Mouse (Mus musculus) lung, embryonic 14.5 days (tissue): ENCODE data around the gene Gm20388. TPM values are rescaled to one million over a fixed set of nuclear protein-coding genes. Genes with fewer than 3 reads are reported as not detected.

Source experiments
- ATAC-seq: fragments of 200-750 bp; cut with Nextera tagmentation; 2 replicates; pipeline ENCODE4 v1.8.0; 2017; ENCODE audit warnings: mild to moderate bottlenecking, moderate TSS enrichment, moderate library complexity; ENCODE audit not compliant: insufficient read depth
- DNase-seq: peaks from one replicate; pipeline ENCODE4 v3.0.0-alpha.2; 2015
- H3K27ac ChIP-seq: fragments of 300-500 bp; sonication (generic); 2 replicates; pipeline ENCODE4 v1.5.1; 2014; ENCODE audit warnings: low read depth, mild to moderate bottlenecking, moderate library complexity
- H3K27me3 ChIP-seq: fragments of 300-500 bp; sonication (generic); 2 replicates; pipeline ENCODE4 v1.6.1; 2014; ENCODE audit warnings: low read length, control low read depth; ENCODE audit not compliant: insufficient read depth
- H3K36me3 ChIP-seq: fragments of 300-500 bp; sonication (generic); 2 replicates; pipeline ENCODE4 v1.6.1; 2014; ENCODE audit warnings: control low read depth; ENCODE audit not compliant: insufficient read depth
- H3K4me1 ChIP-seq: fragments of 300-500 bp; sonication (generic); 2 replicates; pipeline ENCODE4 v1.6.1; 2014; ENCODE audit warnings: antibody characterized with exemption, control low read depth; ENCODE audit not compliant: insufficient read depth
- H3K4me2 ChIP-seq: fragments of 300-500 bp; sonication (generic); 2 replicates; pipeline ENCODE4 v1.6.1; 2014; ENCODE audit warnings: mild to moderate bottlenecking
- H3K4me3 ChIP-seq: fragments of 300-500 bp; sonication (generic); 2 replicates; pipeline ENCODE4 v1.5.1; 2014; ENCODE audit warnings: low read depth, low read length
- H3K9ac ChIP-seq: fragments of 300-500 bp; sonication (generic); 2 replicates; pipeline ENCODE4 v1.6.1; 2014
- H3K9me3 ChIP-seq: fragments of 300-500 bp; sonication (generic); 2 replicates; pipeline ENCODE4 v1.6.1; 2016; ENCODE audit warnings: low read depth, low read length, control low read depth
- CTCF ChIP-seq: IDR thresholded peaks from 2 replicates; pipeline ENCODE4 v1.5.1; 2016; ENCODE audit warnings: antibody characterized with exemption, low read depth
- WGBS: fragments of 180-500 bp; shearing (Covaris S2); extraction: QIAGEN DNeasy Blood & Tissue Kit; methylation state at CpG from one replicate; pipeline ENCODE4 v1.1.7; 2014; 5-methylcytosine and 5-hydroxymethylcytosine counted together
- polyA plus RNA-seq: library from polyadenylated mRNA; unstranded; fragments of >200 nt; fragmentation: Nextera tagmentation; extraction: Ambion mirVana; gene quantifications from 2 replicates; pipeline ENCODE4 v1.2.1, GENCODE M21; 2014

Gm20388 gene
- polyA plus RNA-seq, 1 experiment from 2014 or later = not detected

GRCm38 (mm10) chr8:121782493-121782892 is 1871.9 kb downstream of the Gm20388 start:
- no peaks in the 10 kb centered on the region for H3K36me3 ChIP-seq
- no peak overlapping the region for H3K9ac ChIP-seq
- no peak for DNase-seq
- no peak for TF ChIP-seq CTCF
- no peaks in the 10 kb centered on the region for H3K4me1 ChIP-seq
- no peak overlapping the region for H3K27ac ChIP-seq
- H3K9me3 ChIP-seq = no peaks in the 10 kb centered on the region
- no peak overlapping the region for H3K4me3 ChIP-seq
- no peak overlapping the region for H3K4me2 ChIP-seq
- ATAC-seq = no peak
- no peaks in the 10 kb centered on the region for H3K27me3 ChIP-seq
- WGBS = 50% methylated on average over 5 of the region's 5 CpGs

GRCm38 (mm10) chr8:121786542-121786941 is 1875.9 kb downstream of the Gm20388 start:
- WGBS = 41% methylated on average over 10 of the region's 10 CpGs
- H3K4me3 ChIP-seq = no peak overlapping the region
- no peaks in the 10 kb centered on the region for H3K4me1 ChIP-seq
- no peak overlapping the region for H3K9ac ChIP-seq
- ATAC-seq = no peak
- H3K27ac ChIP-seq = no peak overlapping the region
- H3K27me3 ChIP-seq = no peaks in the 10 kb centered on the region
- no peaks in the 10 kb centered on the region for H3K9me3 ChIP-seq
- H3K4me2 ChIP-seq = no peak overlapping the region
- TF ChIP-seq CTCF = no peak
- no peaks in the 10 kb centered on the region for H3K36me3 ChIP-seq
- no peak for DNase-seq

- 78% methylated on average over 8 of the region's 8 CpGs for WGBS
- no peak for ATAC-seq
- no peaks in the 10 kb centered on the region for H3K27me3 ChIP-seq
These were observed 1878.1 kb downstream of the Gm20388 start for GRCm38 (mm10) chr8:121788786-121789185.

GRCm38 (mm10) chr8:121792159-121792558 is 1881.5 kb downstream of the Gm20388 start:
- Histone ChIP-seq H3K4me3 (no peak overlapping the region), H3K9me3 (no peaks in the 10 kb centered on the region), H3K27me3 (no peaks in the 10 kb centered on the region), H3K4me1 (peaks cover 8% of the 10 kb centered on the region; the same call in 1 of the 2 replicates), H3K4me2 (no peak overlapping the region), H3K36me3 (peaks cover 27% of the 10 kb centered on the region; the same call in 1 of the 2 replicates), H3K27ac (peak overlapping the region; percentile 77), H3K9ac (no peak overlapping the region)
- 66% methylated on average over 7 of the region's 7 CpGs for WGBS
- ATAC-seq (no peak), DNase-seq (peak; percentile 34)
- TF ChIP-seq CTCF = no peak

More at GRCm38 (mm10) chr8:121788786-121789185, 1878.1 kb downstream of the Gm20388 start:
- H3K9ac ChIP-seq = no peak overlapping the region
- no peaks in the 10 kb centered on the region for H3K36me3 ChIP-seq
- no peak for TF ChIP-seq CTCF
- H3K4me1 ChIP-seq = peaks cover 8% of the 10 kb centered on the region; the same call in 1 of the 2 replicates
- DNase-seq = no peak
- no peak overlapping the region for H3K4me3 ChIP-seq
- H3K27ac ChIP-seq = no peak overlapping the region
- no peaks in the 10 kb centered on the region for H3K9me3 ChIP-seq
- H3K4me2 ChIP-seq = no peak overlapping the region

GRCm38 (mm10) chr8:121792627-121793026 is 1882.0 kb downstream of the Gm20388 start:
- Histone ChIP-seq H3K9ac (no peak overlapping the region), H3K27me3 (no peaks in the 10 kb centered on the region), H3K4me2 (no peak overlapping the region), H3K4me1 (peaks cover 8% of the 10 kb centered on the region; the same call in 1 of the 2 replicates), H3K9me3 (no peaks in the 10 kb centered on the region), H3K27ac (peak overlapping the region; percentile 77), H3K4me3 (no peak overlapping the region), H3K36me3 (peaks cover 32% of the 10 kb centered on the region; the same call in 1 of the 2 replicates)
- 52% methylated on average over 4 of the region's 4 CpGs for WGBS
- ATAC-seq (peak; percentile 55; the same call in 1 of the 2 replicates), DNase-seq (peak; percentile 53)
- no peak for TF ChIP-seq CTCF

- 47% methylated on average over 3 of the region's 3 CpGs for WGBS
- H3K36me3 ChIP-seq = peaks cover 47% of the 10 kb centered on the region
- TF ChIP-seq CTCF = no peak
- peaks cover 8% of the 10 kb centered on the region; the same call in 1 of the 2 replicates for H3K4me1 ChIP-seq
- DNase-seq (no peak), ATAC-seq (no peak)
- no peak overlapping the region for H3K4me3 ChIP-seq
- no peak overlapping the region for H3K4me2 ChIP-seq
- H3K9me3 ChIP-seq = no peaks in the 10 kb centered on the region
- H3K9ac ChIP-seq = no peak overlapping the region
- H3K27ac ChIP-seq = no peak overlapping the region
- H3K27me3 ChIP-seq = no peaks in the 10 kb centered on the region
These were observed 1883.5 kb downstream of the Gm20388 start for GRCm38 (mm10) chr8:121794151-121794550.

GRCm38 (mm10) chr8:121795461-121795860 is 1884.8 kb downstream of the Gm20388 start:
- Histone ChIP-seq H3K9me3 (no peaks in the 10 kb centered on the region), H3K27ac (no peak overlapping the region), H3K4me2 (no peak overlapping the region), H3K36me3 (peaks cover 56% of the 10 kb centered on the region), H3K4me3 (no peak overlapping the region), H3K4me1 (peaks cover 8% of the 10 kb centered on the region; the same call in 1 of the 2 replicates), H3K9ac (no peak overlapping the region), H3K27me3 (no peaks in the 10 kb centered on the region)
- WGBS = 82% methylated on average over 8 of the region's 8 CpGs
- no peak for DNase-seq
- no peak for TF ChIP-seq CTCF
- no peak for ATAC-seq
